Mouse (Mus musculus): ENCODE data around the gene Fhit. TPM values are rescaled to one million over a fixed set of nuclear protein-coding genes. Genes with fewer than 3 reads are reported as not detected.

Gene Fhit
- polyA plus RNA-seq, 1 experiment from 2014 or later = 12.6 TPM

GRCm38 (mm10) chr14:10679638-10680037 is 482.2 kb downstream of the Fhit start:
- H3K4me3 ChIP-seq (replicated peaks; ENCODE audit: low read length) = no peak overlapping the region
- no peak for ATAC-seq (ENCODE audit: low FRiP score)
- H3K27ac ChIP-seq = no peak overlapping the region
- H3K36me3 ChIP-seq (replicated peaks; ENCODE audit: control insufficient read depth, insufficient read depth) = no peaks in the 10 kb centered on the region
- H3K4me1 ChIP-seq (replicated peaks; ENCODE audit: control insufficient read depth, insufficient read depth, low read length) = peaks cover 5% of the 10 kb centered on the region; the same call in 1 of the 2 replicates
- DNase-seq (ENCODE audit: low spot score) = no peak
- no peaks in the 10 kb centered on the region for H3K9me3 ChIP-seq (ENCODE audit: control insufficient read depth, low read length)
- H3K4me2 ChIP-seq (replicated peaks) = no peak overlapping the region
- H3K9ac ChIP-seq = no peak overlapping the region
- H3K27me3 ChIP-seq (ENCODE audit: control insufficient read depth, insufficient read depth, low read length) = no peaks in the 10 kb centered on the region

GRCm38 (mm10) chr14:10677627-10678026 is 484.2 kb downstream of the Fhit start:
- Histone ChIP-seq H3K27ac (no peak overlapping the region), H3K27me3 (ENCODE audit: control insufficient read depth, insufficient read depth, low read length) (no peaks in the 10 kb centered on the region), H3K4me2 (replicated peaks) (no peak overlapping the region), H3K36me3 (replicated peaks; ENCODE audit: control insufficient read depth, insufficient read depth) (no peaks in the 10 kb centered on the region), H3K9ac (no peak overlapping the region), H3K4me1 (replicated peaks; ENCODE audit: control insufficient read depth, insufficient read depth, low read length) (peaks cover 5% of the 10 kb centered on the region; the same call in 1 of the 2 replicates), H3K4me3 (replicated peaks; ENCODE audit: low read length) (no peak overlapping the region), H3K9me3 (ENCODE audit: control insufficient read depth, low read length) (no peaks in the 10 kb centered on the region)
- DNase-seq (ENCODE audit: low spot score) (peak; percentile 40), ATAC-seq (ENCODE audit: low FRiP score) (no peak; the same call in 1 of the 2 replicates)
- WGBS = 43% methylated on average over 2 of the region's 2 CpGs

GRCm38 (mm10) chr14:10660247-10660646 is 501.6 kb downstream of the Fhit start:
- ATAC-seq (ENCODE audit: low FRiP score) = no peak
- H3K27me3 ChIP-seq (ENCODE audit: control insufficient read depth, insufficient read depth, low read length) = no peaks in the 10 kb centered on the region
- H3K36me3 ChIP-seq (replicated peaks; ENCODE audit: control insufficient read depth, insufficient read depth) = no peaks in the 10 kb centered on the region
- 84% methylated on average over 4 of the region's 4 CpGs for WGBS
- no peak overlapping the region for H3K4me3 ChIP-seq (replicated peaks; ENCODE audit: low read length)
- no peak for DNase-seq (ENCODE audit: low spot score)
- no peak overlapping the region for H3K9ac ChIP-seq
- no peak overlapping the region for H3K27ac ChIP-seq
- no peaks in the 10 kb centered on the region for H3K4me1 ChIP-seq (replicated peaks; ENCODE audit: control insufficient read depth, insufficient read depth, low read length)
- no peaks in the 10 kb centered on the region for H3K9me3 ChIP-seq (ENCODE audit: control insufficient read depth, low read length)
- H3K4me2 ChIP-seq (replicated peaks) = no peak overlapping the region

- H3K36me3 ChIP-seq (replicated peaks; ENCODE audit: control insufficient read depth, insufficient read depth) = no peaks in the 10 kb centered on the region
- 25% methylated on average over 2 of the region's 2 CpGs for whole genome bisulfite sequencing
- ATAC-seq (ENCODE audit: low FRiP score) (peak; percentile 64; the same call in 1 of the 2 replicates), DNase-seq (ENCODE audit: low spot score) (no peak)
- H3K4me2 ChIP-seq (replicated peaks) = no peak overlapping the region
- H3K4me1 ChIP-seq (replicated peaks; ENCODE audit: control insufficient read depth, insufficient read depth, low read length) = no peaks in the 10 kb centered on the region
- no peaks in the 10 kb centered on the region for H3K9me3 ChIP-seq (ENCODE audit: control insufficient read depth, low read length)
- no peak overlapping the region for H3K27ac ChIP-seq
- H3K27me3 ChIP-seq (ENCODE audit: control insufficient read depth, insufficient read depth, low read length) = no peaks in the 10 kb centered on the region
- H3K4me3 ChIP-seq (replicated peaks; ENCODE audit: low read length) = no peak overlapping the region
- H3K9ac ChIP-seq = no peak overlapping the region
Measured at GRCm38 (mm10) chr14:10659326-10659725, 502.5 kb downstream of the Fhit start.

GRCm38 (mm10) chr14:10658219-10658618 is 503.6 kb downstream of the Fhit start:
- WGBS = 93% methylated on average over 1 of the region's 1 CpGs
- Histone ChIP-seq H3K27ac (no peak overlapping the region), H3K4me1 (replicated peaks; ENCODE audit: control insufficient read depth, insufficient read depth, low read length) (no peaks in the 10 kb centered on the region), H3K4me3 (replicated peaks; ENCODE audit: low read length) (no peak overlapping the region), H3K9me3 (ENCODE audit: control insufficient read depth, low read length) (no peaks in the 10 kb centered on the region), H3K27me3 (ENCODE audit: control insufficient read depth, insufficient read depth, low read length) (no peaks in the 10 kb centered on the region), H3K36me3 (replicated peaks; ENCODE audit: control insufficient read depth, insufficient read depth) (no peaks in the 10 kb centered on the region), H3K9ac (no peak overlapping the region), H3K4me2 (replicated peaks) (no peak overlapping the region)
- no peak for ATAC-seq (ENCODE audit: low FRiP score)
- no peak for DNase-seq (ENCODE audit: low spot score)

- Histone ChIP-seq H3K27me3 (ENCODE audit: control insufficient read depth, insufficient read depth, low read length) (no peaks in the 10 kb centered on the region), H3K4me1 (replicated peaks; ENCODE audit: control insufficient read depth, insufficient read depth, low read length) (no peaks in the 10 kb centered on the region), H3K9ac (no peak overlapping the region), H3K4me2 (replicated peaks) (no peak overlapping the region), H3K36me3 (replicated peaks; ENCODE audit: control insufficient read depth, insufficient read depth) (no peaks in the 10 kb centered on the region), H3K9me3 (ENCODE audit: control insufficient read depth, low read length) (no peaks in the 10 kb centered on the region), H3K4me3 (replicated peaks; ENCODE audit: low read length) (no peak overlapping the region), H3K27ac (no peak overlapping the region)
- no peak for ATAC-seq (ENCODE audit: low FRiP score)
- WGBS = 88% methylated on average over 3 of the region's 3 CpGs
- no peak for DNase-seq (ENCODE audit: low spot score)
Measured at GRCm38 (mm10) chr14:10657364-10657763, 504.5 kb downstream of the Fhit start.

GRCm38 (mm10) chr14:10655842-10656241 is 506.0 kb downstream of the Fhit start:
- H3K4me2 ChIP-seq (replicated peaks) = no peak overlapping the region
- no peak for ATAC-seq (ENCODE audit: low FRiP score)
- H3K27ac ChIP-seq = no peak overlapping the region
- whole genome bisulfite sequencing = 42% methylated on average over 3 of the region's 3 CpGs
- H3K27me3 ChIP-seq (ENCODE audit: control insufficient read depth, insufficient read depth, low read length) = no peaks in the 10 kb centered on the region
- no peak overlapping the region for H3K4me3 ChIP-seq (replicated peaks; ENCODE audit: low read length)
- H3K4me1 ChIP-seq (replicated peaks; ENCODE audit: control insufficient read depth, insufficient read depth, low read length) = no peaks in the 10 kb centered on the region
- no peak for DNase-seq (ENCODE audit: low spot score)
- H3K9me3 ChIP-seq (ENCODE audit: control insufficient read depth, low read length) = no peaks in the 10 kb centered on the region
- no peaks in the 10 kb centered on the region for H3K36me3 ChIP-seq (replicated peaks; ENCODE audit: control insufficient read depth, insufficient read depth)
- H3K9ac ChIP-seq = no peak overlapping the region

GRCm38 (mm10) chr14:10647832-10648231 is 514.0 kb downstream of the Fhit start:
- Histone ChIP-seq H3K4me2 (replicated peaks) (no peak overlapping the region), H3K27me3 (ENCODE audit: control insufficient read depth, insufficient read depth, low read length) (no peaks in the 10 kb centered on the region), H3K36me3 (replicated peaks; ENCODE audit: control insufficient read depth, insufficient read depth) (no peaks in the 10 kb centered on the region), H3K4me1 (replicated peaks; ENCODE audit: control insufficient read depth, insufficient read depth, low read length) (no peaks in the 10 kb centered on the region), H3K9ac (no peak overlapping the region), H3K4me3 (replicated peaks; ENCODE audit: low read length) (no peak overlapping the region), H3K27ac (no peak overlapping the region), H3K9me3 (ENCODE audit: control insufficient read depth, low read length) (no peaks in the 10 kb centered on the region)
- DNase-seq (ENCODE audit: low spot score) (no peak), ATAC-seq (ENCODE audit: low FRiP score) (no peak)

GRCm38 (mm10) chr14:10631783-10632182 is 530.1 kb downstream of the Fhit start:
- H3K4me2 ChIP-seq (replicated peaks) = no peak overlapping the region
- no peak overlapping the region for H3K27ac ChIP-seq
- no peaks in the 10 kb centered on the region for H3K9me3 ChIP-seq (ENCODE audit: control insufficient read depth, low read length)
- no peaks in the 10 kb centered on the region for H3K27me3 ChIP-seq (ENCODE audit: control insufficient read depth, insufficient read depth, low read length)
- no peak overlapping the region for H3K9ac ChIP-seq
- H3K4me1 ChIP-seq (replicated peaks; ENCODE audit: control insufficient read depth, insufficient read depth, low read length) = no peaks in the 10 kb centered on the region
- ATAC-seq (ENCODE audit: low FRiP score) (0 out of 2 replicates have a peak, but pooled peaks have one; percentile 24), DNase-seq (ENCODE audit: low spot score) (no peak)
- WGBS = 41% methylated on average over 3 of the region's 3 CpGs
- no peak overlapping the region for H3K4me3 ChIP-seq (replicated peaks; ENCODE audit: low read length)
- no peaks in the 10 kb centered on the region for H3K36me3 ChIP-seq (replicated peaks; ENCODE audit: control insufficient read depth, insufficient read depth)

GRCm38 (mm10) chr14:10630831-10631360 is 530.9 kb downstream of the Fhit start:
- no peak for DNase-seq (ENCODE audit: low spot score)
- H3K36me3 ChIP-seq (replicated peaks; ENCODE audit: control insufficient read depth, insufficient read depth) = no peaks in the 10 kb centered on the region
- H3K27me3 ChIP-seq (ENCODE audit: control insufficient read depth, insufficient read depth, low read length) = no peaks in the 10 kb centered on the region
- no peak overlapping the region for H3K9ac ChIP-seq
- H3K4me1 ChIP-seq (replicated peaks; ENCODE audit: control insufficient read depth, insufficient read depth, low read length) = no peaks in the 10 kb centered on the region
- no peaks in the 10 kb centered on the region for H3K9me3 ChIP-seq (ENCODE audit: control insufficient read depth, low read length)
- WGBS = 96% methylated on average over 2 of the region's 2 CpGs
- no peak overlapping the region for H3K4me2 ChIP-seq (replicated peaks)
- ATAC-seq (ENCODE audit: low FRiP score) = no peak
- H3K27ac ChIP-seq = no peak overlapping the region
- H3K4me3 ChIP-seq (replicated peaks; ENCODE audit: low read length) = no peak overlapping the region
